Mouse (Mus musculus) MEL (cell line): ENCODE results near the gene Fkbp1b. TPM values are rescaled to one million over a fixed set of nuclear protein-coding genes. Genes with fewer than 3 reads are reported as not detected.

ENCODE experiments used
- DNase-seq: peaks from one replicate; pipeline ENCODE4 v3.0.0; 2011; ENCODE audit warnings: low read depth, low spot score
- H3K27ac ChIP-seq: 2 replicates; pipeline ENCODE4 v1.5.1; 2012; ENCODE audit warnings: low read depth, mild to moderate bottlenecking, control low read depth, low read length, moderate library complexity; ENCODE audit not compliant: control insufficient read depth
- H3K27me3 ChIP-seq, 2 experiments: fragments of 150-350 bp in 1 of 2; sonication (generic) in 1 of 2; 2 replicates each; pipeline ENCODE4 v1.6.1; 2012; ENCODE audit warnings: low read length in 2 of 2, mild to moderate bottlenecking in 2 of 2, improper control_type of control experiment in 1 of 2, moderate library complexity in 1 of 2; ENCODE audit not compliant: insufficient read depth in 2 of 2, control insufficient read depth in 1 of 2
- H3K36me3 ChIP-seq, 2 experiments: 2 replicates each; pipeline ENCODE4 v1.6.1; 2012 to 2014; ENCODE audit warnings: low read length in 2 of 2, improper control_type of control experiment in 1 of 2, inconsistent platforms in 1 of 2, mild to moderate bottlenecking in 1 of 2; ENCODE audit not compliant: insufficient read depth in 2 of 2, control insufficient read depth in 1 of 2
- H3K4me1 ChIP-seq, 2 experiments: fragments of 150-350 bp in 1 of 2; sonication (generic) in 1 of 2; 2 replicates each; pipeline ENCODE4 v1.6.1; 2012; ENCODE audit warnings: low read length in 2 of 2, improper control_type of control experiment in 1 of 2, mild to moderate bottlenecking in 1 of 2; ENCODE audit not compliant: insufficient read depth in 2 of 2, control insufficient read depth in 1 of 2
- H3K4me3 ChIP-seq, 2 experiments: fragments of 150-350 bp in 1 of 2; sonication (generic) in 1 of 2; 2 replicates each; pipeline ENCODE4 v1.5.1; 2012; ENCODE audit warnings: low read depth in 2 of 2, low read length in 2 of 2, mild to moderate bottlenecking in 2 of 2, moderate library complexity in 2 of 2, control low read depth in 1 of 2, improper control_type of control experiment in 1 of 2; ENCODE audit not compliant: control insufficient read depth in 1 of 2, insufficient read depth in 1 of 2
- H3K79me2 ChIP-seq: 2 replicates; pipeline ENCODE4 v1.6.1; 2012; ENCODE audit warnings: mild to moderate bottlenecking, low read length, moderate library complexity; ENCODE audit not compliant: control insufficient read depth, poor library complexity, insufficient read depth
- H3K9ac ChIP-seq: 2 replicates; pipeline ENCODE4 v1.6.1; 2012; ENCODE audit warnings: low read depth, mild to moderate bottlenecking, control low read depth, low read length, moderate library complexity; ENCODE audit not compliant: control insufficient read depth, poor library complexity, severe bottlenecking
- H3K9me3 ChIP-seq: fragments of 150-350 bp; sonication (generic); replicated peaks from 2 replicates; pipeline ENCODE4 v1.6.1; 2012; ENCODE audit warnings: mild to moderate bottlenecking, low read length, improper control_type of control experiment, moderate library complexity; ENCODE audit not compliant: insufficient read depth
- BHLHE40 ChIP-seq: IDR thresholded peaks from 2 replicates; pipeline ENCODE4 v1.6.1; 2012; ENCODE audit warnings: low read depth, mild to moderate bottlenecking, inconsistent platforms, low read length, improper control_type of control experiment, borderline replicate concordance
- CTCF ChIP-seq, 3 experiments: IDR thresholded peaks in 2 of 3; conservative IDR thresholded peaks in 1 of 3; 2 replicates each; pipeline ENCODE4 v1.5.1; 2011 to 2012; ENCODE audit warnings: low read length in 3 of 3, low read depth in 2 of 3, mild to moderate bottlenecking in 2 of 3, improper control_type of control experiment in 1 of 3, inconsistent platforms in 1 of 3, mixed read lengths in 1 of 3, moderate library complexity in 1 of 3; ENCODE audit not compliant: control insufficient read depth in 1 of 3, insufficient read depth in 1 of 3, poor library complexity in 1 of 3, severe bottlenecking in 1 of 3
- GABPA ChIP-seq: IDR thresholded peaks from 2 replicates; pipeline ENCODE4 v1.6.1; 2012; ENCODE audit warnings: low read depth, mild to moderate bottlenecking, inconsistent platforms, low read length, improper control_type of control experiment, moderate library complexity
- NRF1 ChIP-seq: IDR thresholded peaks from 2 replicates; pipeline ENCODE4 v1.6.1; 2014; ENCODE audit warnings: low read depth, mild to moderate bottlenecking, inconsistent platforms, low read length, improper control_type of control experiment, moderate library complexity; ENCODE audit not compliant: poor library complexity, insufficient read depth, severe bottlenecking
- RCOR1 ChIP-seq: IDR thresholded peaks from 2 replicates; pipeline ENCODE4 v1.6.1; 2012; ENCODE audit warnings: low read depth, mild to moderate bottlenecking, inconsistent platforms, low read length, improper control_type of control experiment
- SMC3 ChIP-seq: IDR thresholded peaks from 2 replicates; pipeline ENCODE4 v1.6.1; 2011; ENCODE audit warnings: low read depth, low read length, improper control_type of control experiment
- TBP ChIP-seq: IDR thresholded peaks from 2 replicates; pipeline ENCODE4 v1.8.0; 2011; ENCODE audit warnings: low read depth, low read length, improper control_type of control experiment
- TCF12 ChIP-seq: IDR thresholded peaks from 2 replicates; pipeline ENCODE4 v1.6.1; 2014; ENCODE audit warnings: low read depth, mild to moderate bottlenecking, inconsistent platforms, low read length, improper control_type of control experiment, moderate library complexity
- UBTF ChIP-seq: IDR thresholded peaks from 2 replicates; pipeline ENCODE4 v1.6.1; 2012; ENCODE audit warnings: low read depth, mild to moderate bottlenecking, inconsistent platforms, low read length, improper control_type of control experiment, moderate library complexity, borderline replicate concordance; ENCODE audit not compliant: insufficient read depth
- ZC3H11A ChIP-seq: IDR thresholded peaks from 2 replicates; pipeline ENCODE4 v1.6.1; 2012; ENCODE audit warnings: low read depth, mild to moderate bottlenecking, inconsistent platforms, low read length, improper control_type of control experiment
- polyA plus RNA-seq, 2 experiments: library from polyadenylated mRNA; stranded (reverse) in 1 of 2; unstranded in 1 of 2; fragments of >175 nt in 1 of 2; fragments of >200 nt in 1 of 2; gene quantifications; 2 replicates each; pipeline versions ENCODE4 v1.2.1 to v1.2.4; 2012; ENCODE audit warnings: low replicate concordance in 2 of 2, low read depth in 1 of 2; ENCODE audit not compliant: insufficient read length in 2 of 2, insufficient read depth in 1 of 2, missing spikeins in 1 of 2
- total RNA-seq: library from RNA; depleted of rRNA; stranded (reverse); fragments of 300-350 nt; gene quantifications from 2 replicates; pipeline ENCODE4 v1.2.3, GENCODE M21; 2012

Gene Fkbp1b
- total and polyA plus RNA-seq, 3 experiments = 2.1 to 6.8 TPM; not detected in 1

DNA sequence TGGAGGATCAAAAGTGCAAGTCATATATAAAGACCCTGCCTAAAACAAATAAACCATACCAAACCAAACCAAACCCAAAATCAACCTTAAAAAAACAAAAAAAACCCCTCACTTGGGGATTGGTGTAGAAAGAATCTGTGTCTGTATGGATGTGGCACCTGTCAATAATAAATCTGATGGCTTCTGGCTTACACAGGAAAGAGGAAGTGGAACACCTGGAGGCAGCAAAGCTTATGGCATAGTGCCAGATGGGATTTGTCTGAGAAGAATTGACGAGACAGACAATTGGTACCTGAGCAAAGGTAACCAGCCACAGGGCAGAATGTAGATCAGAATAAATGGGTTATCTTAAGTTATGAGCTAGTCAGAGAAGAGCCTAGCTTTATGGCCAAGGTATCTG lies 43.7 kb upstream of the Fkbp1b start:
- H3K27ac ChIP-seq = no peak overlapping the region
- peaks cover 0 to 4% of the 10 kb centered on the region in 2 experiments; a peak in 3 of 4 replicates for H3K4me1 ChIP-seq
- no peaks in the 10 kb centered on the region for H3K27me3 ChIP-seq
- H3K4me3 ChIP-seq = no peak overlapping the region
- H3K79me2 ChIP-seq = no peaks in the 10 kb centered on the region
- DNase-seq = no peak
- TF ChIP-seq RCOR1 (peak; percentile 73), TCF12 (0 out of 2 replicates have a peak, but pooled peaks have one; percentile 40), ZC3H11A (no peak)
- TF ChIP-seq, all 39 proteins: peak for 2
- H3K9me3 ChIP-seq = no peaks in the 10 kb centered on the region
- peaks cover 13 to 20% of the 10 kb centered on the region in 2 experiments for H3K36me3 ChIP-seq
- H3K9ac ChIP-seq = no peak overlapping the region

DNA sequence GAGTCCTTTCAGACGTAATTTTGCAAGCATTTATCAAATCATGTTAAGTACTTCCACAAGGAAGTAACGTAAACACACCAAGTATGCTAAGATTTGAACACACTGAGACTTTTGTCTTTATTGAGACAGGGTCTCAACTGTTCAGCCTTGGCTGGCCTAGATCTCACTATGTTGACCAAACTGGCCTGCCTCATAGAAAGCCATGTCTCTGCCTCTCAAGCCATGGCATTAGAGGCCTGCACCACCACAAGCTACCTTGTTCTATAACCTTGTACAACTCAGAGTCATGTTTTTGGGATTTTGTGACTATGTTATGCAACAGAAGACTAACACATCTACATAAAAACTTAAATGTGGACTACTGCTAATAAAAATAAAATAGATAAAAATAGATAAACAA lies 40.7 kb upstream of the Fkbp1b start:
- DNase-seq = no peak
- peaks cover 0 to 20% of the 10 kb centered on the region in 2 experiments; a peak in 2 of 4 replicates for H3K36me3 ChIP-seq
- no peaks in the 10 kb centered on the region for H3K79me2 ChIP-seq
- no peak for TF ChIP-seq TCF12
- TF ChIP-seq NRF1 = no peak
- TF ChIP-seq SMC3 = no peak
- TF ChIP-seq GABPA = no peak
- TF ChIP-seq BHLHE40 = no peak
- TF ChIP-seq TBP = no peak
- H3K9me3 ChIP-seq = no peaks in the 10 kb centered on the region
- H3K9ac ChIP-seq = no peak overlapping the region
- no peak overlapping the region for H3K4me3 ChIP-seq
- no peak overlapping the region for H3K27ac ChIP-seq
- H3K4me1 ChIP-seq = no peaks in the 10 kb centered on the region
- H3K27me3 ChIP-seq = no peaks in the 10 kb centered on the region

DNA sequence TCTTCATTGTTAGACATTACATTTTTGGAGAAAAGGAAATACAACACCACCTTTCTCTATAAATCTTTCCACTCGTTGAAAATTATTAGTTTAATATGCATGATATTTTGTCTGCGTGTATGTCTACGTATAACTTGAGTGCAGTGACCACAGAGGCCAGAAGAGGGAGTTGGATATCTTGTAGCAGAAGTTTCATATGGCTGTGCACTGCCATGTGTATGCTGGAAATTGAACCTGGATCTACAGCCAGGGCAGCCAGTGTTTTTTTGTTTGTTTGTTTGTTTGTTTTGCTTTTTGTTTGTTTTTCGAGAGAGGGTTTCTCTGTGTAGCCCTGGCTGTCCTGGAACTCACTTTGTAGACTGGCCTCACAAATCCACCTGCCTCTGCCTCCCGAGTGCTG lies 37.7 kb upstream of the Fkbp1b start:
- TF ChIP-seq SMC3 (peak; percentile 19; the same call in 1 of the 2 replicates), UBTF (no peak), CTCF (IDR thresholded peaks at IDR 0.05 in 2 of 3, conservative IDR thresholded peaks at IDR 0.05 in 1 of 3; ENCODE audit: control insufficient read depth in 1 of 3, insufficient read depth in 1 of 3, low read depth in 2 of 3, low read length in 3 of 3, poor library complexity in 1 of 3, severe bottlenecking in 1 of 3) (peak in 1 of 3 experiments; percentile 41; a peak in 2 of 6 replicates)
- peaks cover 7 to 17% of the 10 kb centered on the region in 2 experiments for H3K4me1 ChIP-seq
- H3K27me3 ChIP-seq = no peaks in the 10 kb centered on the region
- peak; percentile 50 for DNase-seq
- H3K9me3 ChIP-seq = no peaks in the 10 kb centered on the region
- peaks cover 12 to 16% of the 10 kb centered on the region in 2 experiments for H3K36me3 ChIP-seq
- no peak overlapping the region for H3K9ac ChIP-seq
- H3K4me3 ChIP-seq = no peak overlapping the region
- H3K79me2 ChIP-seq = 0 out of 2 replicates have a peak, but pooled peaks cover under 1% of the 10 kb centered on the region
- H3K27ac ChIP-seq = no peak overlapping the region
